Mouse (Mus musculus) layer of hippocampus, adult 9-11 months (tissue): ENCODE results near the gene Mrps27.
A peak's percentile ranks its signal among the peaks of the same experiment; 100 is the strongest.

Source experiments
- DNase-seq: peaks from one replicate; pipeline ENCODE4 v3.0.0; 2022

Gene Mrps27

GRCm38 (mm10) chr13:99442434-99443249 is 98.1 kb downstream of the Mrps27 start:
- no peak for DNase-seq

- DNase-seq: no peak
Measured at GRCm38 (mm10) chr13:99443484-99444175, 99.0 kb downstream of the Mrps27 start.

GRCm38 (mm10) chr13:99444431-99444871 is 99.9 kb downstream of the Mrps27 start:
- DNase-seq: peak; percentile 49

- no peak for DNase-seq
Measured at GRCm38 (mm10) chr13:99444880-99445279, 100.3 kb downstream of the Mrps27 start.

GRCm38 (mm10) chr13:99447002-99447401 is 102.4 kb downstream of the Mrps27 start:
- no peak for DNase-seq

- peak; percentile 81 for DNase-seq
Measured at GRCm38 (mm10) chr13:99447403-99448199, 103.0 kb downstream of the Mrps27 start.

- DNase-seq: no peak
Measured at GRCm38 (mm10) chr13:99448278-99448677, 103.7 kb downstream of the Mrps27 start.

- no peak for DNase-seq
Measured at GRCm38 (mm10) chr13:99449547-99449946, 105.0 kb downstream of the Mrps27 start.

GRCm38 (mm10) chr13:99450766-99451165 is 106.2 kb downstream of the Mrps27 start:
- DNase-seq: peak; percentile 48

GRCm38 (mm10) chr13:99451276-99451675 is 106.7 kb downstream of the Mrps27 start:
- DNase-seq: no peak

GRCm38 (mm10) chr13:99452444-99452843 is 107.9 kb downstream of the Mrps27 start:
- DNase-seq: no peak

- DNase-seq: no peak
Measured at GRCm38 (mm10) chr13:99454977-99455376, 110.4 kb downstream of the Mrps27 start.

GRCm38 (mm10) chr13:99458658-99459386 is 114.2 kb downstream of the Mrps27 start:
- DNase-seq: peak; percentile 67

- DNase-seq: no peak
Measured at GRCm38 (mm10) chr13:99459612-99460011, 115.0 kb downstream of the Mrps27 start.

GRCm38 (mm10) chr13:99461886-99462285 is 117.3 kb downstream of the Mrps27 start:
- DNase-seq: no peak

GRCm38 (mm10) chr13:99464551-99464950 is 120.0 kb downstream of the Mrps27 start:
- DNase-seq: no peak
